Mouse (Mus musculus) heart, embryonic 14.5 days (tissue): ENCODE results near the gene Top2a. TPM values are rescaled to one million over a fixed set of nuclear protein-coding genes. Genes with fewer than 3 reads are reported as not detected.
"Not testable (repeated sequence)": the region's sequence is repeated elsewhere in the genome, so short reads cannot be mapped to it uniquely, and the experiment has no call there.

Experiments
- ATAC-seq: fragments of 200-750 bp; cut with Nextera tagmentation; 2 replicates; pipeline ENCODE4 v1.8.0; 2017; ENCODE audit warnings: low read depth, moderate TSS enrichment; ENCODE audit not compliant: insufficient number of reproducible peaks, insufficient read depth, low FRiP score
- H3K27ac ChIP-seq, 2 experiments: fragments of 200-500 bp in 1 of 2; fragments of 300-500 bp in 1 of 2; sonication (generic) in 1 of 2; replicated peaks in 1 of 2; 2 replicates each; pipeline ENCODE4 v1.5.1; 2012 to 2014; ENCODE audit warnings: low read depth in 2 of 2, low read length in 2 of 2, control low read depth in 1 of 2, mild to moderate bottlenecking in 1 of 2, mixed read lengths in 1 of 2; ENCODE audit not compliant: control insufficient read depth in 1 of 2, insufficient read depth in 1 of 2
- H3K27me3 ChIP-seq: fragments of 300-500 bp; sonication (generic); 2 replicates; pipeline ENCODE4 v1.6.1; 2014; ENCODE audit warnings: mild to moderate bottlenecking, low read length, control low read depth; ENCODE audit not compliant: control insufficient read depth, insufficient read depth
- H3K36me3 ChIP-seq: fragments of 300-500 bp; sonication (generic); 2 replicates; pipeline ENCODE4 v1.6.1; 2014; ENCODE audit warnings: mild to moderate bottlenecking, control low read depth, low read length, mixed read lengths; ENCODE audit not compliant: control insufficient read depth, insufficient read depth
- H3K4me1 ChIP-seq, 2 experiments: fragments of 200-500 bp in 1 of 2; fragments of 300-500 bp in 1 of 2; sonication (generic) in 1 of 2; 2 replicates each; pipeline ENCODE4 v1.6.1; 2012 to 2014; ENCODE audit warnings: low read length in 2 of 2, control low read depth in 1 of 2, mixed read lengths in 1 of 2; ENCODE audit not compliant: control insufficient read depth in 2 of 2, insufficient read depth in 2 of 2
- H3K4me2 ChIP-seq: fragments of 300-500 bp; sonication (generic); 2 replicates; pipeline ENCODE4 v1.6.1; 2014; ENCODE audit warnings: mild to moderate bottlenecking, low read length
- H3K4me3 ChIP-seq, 2 experiments: fragments of 200-500 bp in 1 of 2; fragments of 300-500 bp in 1 of 2; sonication (generic) in 1 of 2; 2 replicates each; pipeline ENCODE4 v1.5.1; 2012 to 2014; ENCODE audit warnings: low read length in 2 of 2, mild to moderate bottlenecking in 2 of 2, control low read depth in 1 of 2, low read depth in 1 of 2, moderate library complexity in 1 of 2; ENCODE audit not compliant: control insufficient read depth in 1 of 2, insufficient read depth in 1 of 2
- H3K9ac ChIP-seq: fragments of 300-500 bp; sonication (generic); 2 replicates; pipeline ENCODE4 v1.6.1; 2014; ENCODE audit warnings: mild to moderate bottlenecking, low read length
- H3K9me3 ChIP-seq: fragments of 300-500 bp; sonication (generic); 2 replicates; pipeline ENCODE4 v1.6.1; 2016; ENCODE audit warnings: low read length, control low read depth; ENCODE audit not compliant: control insufficient read depth
- WGBS: fragments of 180-500 bp; shearing (Covaris S2); extraction: QIAGEN DNeasy Blood & Tissue Kit; methylation state at CpG from one replicate; pipeline ENCODE4 v1.1.7; 2014; 5-methylcytosine and 5-hydroxymethylcytosine counted together
- polyA plus RNA-seq: library from polyadenylated mRNA; unstranded; fragments of >200 nt; fragmentation: Nextera tagmentation; extraction: Ambion mirVana; gene quantifications from 2 replicates; pipeline ENCODE4 v1.2.1, GENCODE M21; 2014

Gene Top2a
- polyA plus RNA-seq, 1 experiment from 2014 or later = 174 TPM

DNA sequence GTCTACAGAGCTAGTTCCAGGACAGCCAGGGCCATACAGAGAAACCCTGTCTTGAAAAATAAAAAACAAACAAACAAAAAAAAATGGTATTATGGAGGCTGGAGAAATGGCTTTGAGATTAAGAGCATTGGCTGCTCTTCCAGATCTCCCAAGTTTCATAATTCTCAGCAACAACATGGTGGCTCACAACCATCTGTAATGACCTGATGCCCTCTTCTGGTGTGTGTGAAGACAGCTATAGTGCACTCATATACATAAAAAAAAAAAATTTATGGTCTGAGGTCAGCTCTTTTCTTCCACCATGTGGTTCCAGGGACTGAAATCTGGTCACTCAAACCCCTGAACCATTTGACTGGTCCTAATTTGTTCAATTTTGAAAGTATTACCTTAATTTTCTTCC, 25.2 kb downstream of the Top2a start:
- Histone ChIP-seq H3K9me3 (no peaks in the 10 kb centered on the region), H3K9ac (no peak overlapping the region), H3K36me3 (peaks cover 99% of the 10 kb centered on the region), H3K4me2 (no peak overlapping the region), H3K4me1 (no peaks in the 10 kb centered on the region), H3K27me3 (no peaks in the 10 kb centered on the region), H3K4me3 (no peak overlapping the region), H3K27ac (no peak overlapping the region)
- ATAC-seq = no peak

DNA sequence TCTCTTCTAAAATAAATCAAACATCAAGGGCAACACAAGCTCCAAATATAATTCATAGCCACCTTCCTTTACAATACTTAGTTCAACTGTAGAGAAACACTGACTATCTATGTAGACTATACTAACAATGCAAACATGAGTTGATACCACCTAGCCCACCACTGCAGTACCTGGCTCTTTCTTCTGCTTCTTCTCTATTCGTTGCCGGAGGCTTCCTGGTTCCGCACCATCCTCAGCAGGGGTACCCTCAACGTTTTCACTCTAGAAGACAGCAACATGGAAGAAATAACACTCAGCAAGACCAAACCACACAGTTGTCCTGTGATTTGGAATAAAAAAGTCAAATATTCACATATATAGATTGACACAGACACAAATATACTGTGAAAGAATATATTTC, 26.3 kb downstream of the Top2a start:
- WGBS = 92% methylated on average over 4 of the region's 4 CpGs
- H3K4me1 ChIP-seq = no peaks in the 10 kb centered on the region
- H3K36me3 ChIP-seq = peaks cover 99% of the 10 kb centered on the region
- H3K4me3 ChIP-seq = no peak overlapping the region
- ATAC-seq = no peak
- no peaks in the 10 kb centered on the region for H3K9me3 ChIP-seq
- H3K9ac ChIP-seq = no peak overlapping the region
- H3K4me2 ChIP-seq = no peak overlapping the region
- no peak overlapping the region for H3K27ac ChIP-seq
- H3K27me3 ChIP-seq = no peaks in the 10 kb centered on the region

DNA sequence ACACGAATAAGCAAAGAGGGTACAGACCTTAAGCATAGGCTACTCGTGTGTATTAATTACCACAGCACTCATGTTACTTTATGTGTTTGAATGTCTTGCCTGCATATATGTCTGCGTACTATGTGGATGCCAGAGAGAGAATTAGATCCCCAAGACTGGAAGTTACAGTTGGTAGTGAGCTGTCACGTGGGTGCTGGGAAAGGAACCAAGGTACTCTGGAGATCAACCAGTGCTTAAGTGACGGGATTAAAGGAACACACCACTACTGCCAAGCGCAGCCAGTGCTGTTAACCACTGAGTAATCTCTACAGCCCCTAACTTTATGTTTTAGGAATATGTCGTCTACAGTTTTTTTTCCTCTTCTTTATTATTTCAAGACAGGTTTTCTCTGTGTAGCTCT, 28.0 kb downstream of the Top2a start:
- Histone ChIP-seq H3K9me3 (no peaks in the 10 kb centered on the region), H3K4me3 (no peak overlapping the region), H3K27me3 (no peaks in the 10 kb centered on the region), H3K4me2 (no peak overlapping the region), H3K36me3 (peaks cover 98% of the 10 kb centered on the region), H3K4me1 (no peaks in the 10 kb centered on the region), H3K9ac (no peak overlapping the region), H3K27ac (no peak overlapping the region)
- ATAC-seq = no peak
- WGBS = 93% methylated on average over 7 of the region's 7 CpGs

DNA sequence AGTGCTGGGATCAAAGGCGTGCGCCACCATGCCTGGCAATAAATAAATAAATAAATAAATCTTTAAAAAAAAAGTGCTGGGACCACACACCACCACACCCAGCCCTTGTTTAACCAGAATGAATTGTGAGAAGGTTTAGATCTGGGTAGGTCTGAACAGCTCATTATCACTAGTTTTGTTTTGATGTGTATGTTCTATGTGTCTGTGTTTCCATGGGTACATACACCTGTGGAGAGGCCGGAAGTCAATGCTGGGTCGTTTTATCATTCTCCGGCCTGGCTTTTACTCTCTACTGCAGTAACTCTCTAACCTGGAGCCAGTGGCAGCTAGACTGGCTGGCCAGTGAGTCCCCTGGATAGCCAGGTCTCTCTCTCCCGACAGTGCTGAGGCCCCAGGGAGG, 33.1 kb downstream of the Top2a start:
- WGBS = 75% methylated on average over 6 of the region's 6 CpGs
- Histone ChIP-seq H3K27ac (no peak overlapping the region), H3K9ac (no peak overlapping the region), H3K27me3 (no peaks in the 10 kb centered on the region), H3K4me3 (no peak overlapping the region), H3K4me1 (peaks cover 0 to 5% of the 10 kb centered on the region in 2 experiments; a peak in 1 of 4 replicates), H3K36me3 (peaks cover 54% of the 10 kb centered on the region), H3K9me3 (no peaks in the 10 kb centered on the region), H3K4me2 (no peak overlapping the region)
- no peak for ATAC-seq

DNA sequence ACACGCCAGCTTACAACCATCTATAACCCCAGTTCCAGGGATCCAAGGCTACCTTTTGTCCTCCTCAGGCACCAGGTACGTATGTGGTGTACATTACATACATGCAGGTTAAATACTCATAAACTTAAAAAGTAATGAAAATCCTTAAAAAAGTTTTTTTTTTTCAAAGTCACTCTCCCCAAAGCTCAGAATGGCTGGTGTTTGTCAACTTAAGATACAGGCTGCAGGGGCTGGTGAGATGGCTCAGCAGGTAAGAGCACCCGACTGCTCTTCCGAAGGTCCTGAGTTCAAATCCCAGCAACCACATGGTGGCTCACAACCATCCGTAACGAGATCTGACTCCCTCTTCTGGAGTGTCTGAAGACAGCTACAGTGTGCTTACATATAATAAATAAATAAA, 35.7 kb downstream of the Top2a start:
- not testable (repeated sequence) for H3K9ac ChIP-seq, H3K9me3 ChIP-seq, H3K4me3 ChIP-seq, H3K27me3 ChIP-seq, H3K4me2 ChIP-seq, H3K27ac ChIP-seq, ATAC-seq
- Histone ChIP-seq H3K4me1 (peaks cover 10 to 21% of the 10 kb centered on the region in 2 experiments), H3K36me3 (peaks cover 28% of the 10 kb centered on the region)
- WGBS = 94% methylated on average over 5 of the region's 6 CpGs

DNA sequence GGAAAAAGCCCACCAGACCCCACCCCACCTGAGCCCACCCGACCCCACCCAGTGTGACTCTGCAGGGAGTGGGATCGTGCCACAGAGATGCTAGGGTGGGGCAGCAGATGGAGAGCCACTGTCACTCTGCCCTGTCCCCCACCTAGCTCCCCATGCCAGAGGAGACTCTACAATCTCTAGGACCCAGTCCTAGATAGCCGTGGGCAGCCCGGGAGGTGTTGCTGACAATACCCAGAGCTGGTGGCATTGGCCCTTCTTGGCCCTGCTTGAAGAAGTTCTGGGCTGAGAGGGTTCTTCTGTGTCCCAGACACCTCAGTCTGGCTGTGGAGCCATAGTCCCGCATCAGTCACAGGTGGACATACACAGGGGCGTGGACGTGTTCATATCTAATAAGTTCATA, 38.4 kb downstream of the Top2a start:
- Histone ChIP-seq H3K9me3 (no peaks in the 10 kb centered on the region), H3K27me3 (peaks cover 6% of the 10 kb centered on the region; the same call in 1 of the 2 replicates), H3K9ac (no peak overlapping the region), H3K4me1 (peaks cover 12 to 35% of the 10 kb centered on the region in 2 experiments), H3K4me3 (no peak overlapping the region), H3K27ac (peak overlapping the region in 1 of 2 experiments; percentile 39; a peak in 1 of 4 replicates), H3K4me2 (0 out of 2 replicates have a peak overlapping the region, but pooled peaks have one; percentile 7), H3K36me3 (0 out of 2 replicates have a peak, but pooled peaks cover 1% of the 10 kb centered on the region)
- 47% methylated on average over 7 of the region's 7 CpGs for WGBS
- peak; percentile 54 for ATAC-seq

DNA sequence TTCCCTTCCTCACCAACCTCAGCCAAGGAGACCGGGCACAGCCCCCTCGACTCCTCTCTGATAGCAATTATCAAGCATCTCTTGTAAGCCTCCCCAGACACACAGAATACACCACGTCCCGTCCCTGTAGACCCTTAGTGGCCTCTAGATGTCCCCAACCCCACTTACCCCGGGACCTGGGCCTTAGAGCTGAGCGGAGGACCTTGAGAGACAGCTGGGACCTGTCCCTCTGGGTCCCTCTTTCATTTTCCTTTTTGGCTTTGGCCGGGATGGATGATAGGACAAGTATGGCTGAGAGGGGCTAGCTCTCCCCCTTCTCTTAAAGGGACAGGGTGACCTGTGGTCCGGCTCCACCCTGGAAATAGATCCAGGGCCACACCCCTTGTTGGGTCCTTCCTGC, 40.4 kb downstream of the Top2a start:
- H3K27ac ChIP-seq = peak overlapping the region in 1 of 2 experiments; percentile 26; a peak in 1 of 4 replicates
- peaks cover 12 to 35% of the 10 kb centered on the region in 2 experiments for H3K4me1 ChIP-seq
- H3K4me2 ChIP-seq = peak overlapping the region; percentile 91
- H3K36me3 ChIP-seq = no peaks in the 10 kb centered on the region
- H3K27me3 ChIP-seq = peaks cover 6% of the 10 kb centered on the region; the same call in 1 of the 2 replicates
- WGBS = 35% methylated on average over 8 of the region's 8 CpGs
- H3K9me3 ChIP-seq = no peaks in the 10 kb centered on the region
- no peak for ATAC-seq
- H3K9ac ChIP-seq = peak overlapping the region; percentile 48; the same call in 1 of the 2 replicates
- peak overlapping the region; percentile 1 to 45; a peak in 1 of 4 replicates for H3K4me3 ChIP-seq

DNA sequence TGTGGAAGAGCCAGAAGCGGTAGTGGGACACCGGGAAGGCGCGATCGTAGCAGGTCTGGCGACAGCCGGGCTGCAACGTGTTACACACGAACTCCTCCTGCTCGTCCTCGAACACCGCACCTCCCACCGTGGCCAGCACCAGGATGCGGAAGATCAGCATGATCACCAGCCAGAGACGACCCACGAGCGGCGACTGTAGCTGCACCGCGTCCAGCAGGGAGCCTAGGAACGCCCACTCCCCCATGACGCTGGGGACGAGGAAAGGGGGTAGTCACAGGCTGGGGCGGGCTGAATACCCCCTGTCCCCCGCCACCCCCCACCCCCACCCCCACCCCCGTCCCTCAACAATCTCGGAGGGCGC, 41.2 kb downstream of the Top2a start, which contains the start of gene Gjd3:
TSS of gene Gjd3 (minus strand) at position 244 of the 361 bp plus-strand sequence.
- Histone ChIP-seq H3K27ac (peak within 1 kb of the TSS in 1 of 2 experiments; percentile 26; a peak in 1 of 4 replicates), H3K4me2 (peak within 1 kb of the TSS; percentile 91), H3K9ac (peak within 1 kb of the TSS; percentile 71), H3K9me3 (no peaks in the 10 kb centered on the region), H3K4me1 (peaks cover 12 to 35% of the 10 kb centered on the region in 2 experiments), H3K4me3 (peak within 1 kb of the TSS; percentile 45 to 48), H3K27me3 (peaks cover 6% of the 10 kb centered on the region; the same call in 1 of the 2 replicates), H3K36me3 (no peaks in the 10 kb centered on the region)
- no peak for ATAC-seq
- 3% methylated on average over 25 of the region's 28 CpGs for WGBS
